Mouse (Mus musculus) stomach, postnatal 0 days (tissue): Measurements from ENCODE around the gene Irf4. TPM values are rescaled to one million over a fixed set of nuclear protein-coding genes. Genes with fewer than 3 reads are reported as not detected.

Source experiments
- ATAC-seq: fragments of 200-750 bp; cut with Nextera tagmentation; 2 replicates; pipeline ENCODE4 v1.8.0; 2017; ENCODE audit not compliant: low FRiP score, low TSS enrichment
- DNase-seq: peaks from one replicate; pipeline ENCODE4 v3.0.0-alpha.2; 2016; ENCODE audit warnings: low spot score
- H3K27ac ChIP-seq: fragments of 300-500 bp; sonication (generic); replicated peaks from 2 replicates; pipeline ENCODE4 v1.5.1; 2014; ENCODE audit warnings: mild to moderate bottlenecking, control low read depth
- H3K27me3 ChIP-seq: fragments of 300-500 bp; sonication (generic); 2 replicates; pipeline ENCODE4 v1.6.1; 2014; ENCODE audit warnings: low read length; ENCODE audit not compliant: control insufficient read depth, insufficient read depth
- H3K36me3 ChIP-seq: fragments of 300-500 bp; sonication (generic); 2 replicates; pipeline ENCODE4 v1.6.1; 2014; ENCODE audit warnings: low read length, mixed read lengths; ENCODE audit not compliant: control insufficient read depth, insufficient read depth
- H3K4me1 ChIP-seq: fragments of 300-500 bp; sonication (generic); replicated peaks from 2 replicates; pipeline ENCODE4 v1.6.1; 2014; ENCODE audit warnings: antibody characterized with exemption; ENCODE audit not compliant: control insufficient read depth, insufficient read depth
- H3K4me2 ChIP-seq: fragments of 300-500 bp; sonication (generic); replicated peaks from 2 replicates; pipeline ENCODE4 v1.6.1; 2014; ENCODE audit warnings: low read depth, mild to moderate bottlenecking, control low read depth, moderate library complexity
- H3K4me3 ChIP-seq: fragments of 300-500 bp; sonication (generic); 2 replicates; pipeline ENCODE4 v1.5.1; 2014; ENCODE audit warnings: low read depth, low read length, control low read depth
- H3K9ac ChIP-seq: fragments of 300-500 bp; sonication (generic); 2 replicates; pipeline ENCODE4 v1.6.1; 2014; ENCODE audit warnings: mild to moderate bottlenecking, low read length, control low read depth, mixed read lengths
- H3K9me3 ChIP-seq: fragments of 300-500 bp; sonication (generic); 2 replicates; pipeline ENCODE4 v1.6.1; 2016; ENCODE audit warnings: low read length; ENCODE audit not compliant: control insufficient read depth
- CTCF ChIP-seq: IDR thresholded peaks from 2 replicates; pipeline ENCODE4 v1.5.1; 2016; ENCODE audit warnings: antibody characterized with exemption, low read depth, mild to moderate bottlenecking, moderate library complexity
- EP300 ChIP-seq: optimal IDR thresholded peaks from 2 replicates; pipeline ENCODE3; 2016; ENCODE audit warnings: antibody characterized with exemption
- WGBS: fragments of 180-500 bp; shearing (Covaris S2); extraction: QIAGEN DNeasy Blood & Tissue Kit; methylation state at CpG from one replicate; pipeline ENCODE4 v1.1.7; 2014; 5-methylcytosine and 5-hydroxymethylcytosine counted together
- polyA plus RNA-seq: library from polyadenylated mRNA; unstranded; fragments of >200 nt; fragmentation: Nextera tagmentation; extraction: Ambion mirVana; gene quantifications from 2 replicates; pipeline ENCODE4 v1.2.1, GENCODE M21; 2015

Gene Irf4
- polyA plus RNA-seq, 1 experiment from 2014 or later, result 0.05 TPM

- TF ChIP-seq EP300, result no peak
- TF ChIP-seq CTCF, result no peak
These were observed 16.1 kb upstream of the Irf4 start for GRCm38 (mm10) chr13:30732709-30733445.

DNA sequence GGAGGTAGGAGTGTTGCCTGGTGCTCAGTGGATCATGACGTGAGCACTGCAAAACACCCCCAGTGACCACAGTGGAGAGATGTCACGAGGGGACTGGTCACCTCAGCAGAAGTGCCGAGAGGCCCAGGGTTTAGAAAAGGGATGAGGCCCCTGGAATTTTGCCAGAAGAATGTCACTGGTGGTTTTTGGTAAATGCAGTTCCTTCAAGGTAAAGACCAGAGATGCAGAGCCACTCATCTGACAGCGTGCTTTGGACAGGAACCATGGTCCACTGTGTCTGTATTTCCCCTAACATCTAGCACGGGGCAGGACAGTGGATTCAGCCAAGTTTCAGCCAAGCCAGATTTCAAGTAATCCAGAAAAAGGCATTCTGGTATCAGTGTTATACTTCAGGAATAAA is 12.3 kb upstream of the Irf4 start:
- ATAC-seq, result no peak
- Histone ChIP-seq H3K9me3 (no peaks in the 10 kb centered on the region), H3K27ac (no peak overlapping the region), H3K4me1 (no peaks in the 10 kb centered on the region), H3K27me3 (no peaks in the 10 kb centered on the region), H3K36me3 (no peaks in the 10 kb centered on the region), H3K4me3 (no peak overlapping the region), H3K9ac (no peak overlapping the region), H3K4me2 (no peak overlapping the region)
- no peak for TF ChIP-seq EP300
- TF ChIP-seq CTCF, result no peak
- WGBS, result 78% methylated on average over 5 of the region's 5 CpGs
- no peak for DNase-seq

More at GRCm38 (mm10) chr13:30732709-30733445, 16.1 kb upstream of the Irf4 start:
- DNase-seq, result no peak
- Histone ChIP-seq H3K27me3 (no peaks in the 10 kb centered on the region), H3K27ac (no peak overlapping the region), H3K9ac (no peak overlapping the region), H3K9me3 (no peaks in the 10 kb centered on the region), H3K4me3 (no peak overlapping the region), H3K4me2 (no peak overlapping the region), H3K4me1 (no peaks in the 10 kb centered on the region), H3K36me3 (no peaks in the 10 kb centered on the region)
- 83% methylated on average over 11 of the region's 11 CpGs for WGBS
- no peak for ATAC-seq

- DNase-seq (no peak), ATAC-seq (no peak)
- Histone ChIP-seq H3K27me3 (no peaks in the 10 kb centered on the region), H3K9me3 (no peaks in the 10 kb centered on the region), H3K36me3 (no peaks in the 10 kb centered on the region), H3K4me2 (no peak overlapping the region), H3K4me1 (no peaks in the 10 kb centered on the region), H3K4me3 (no peak overlapping the region), H3K27ac (no peak overlapping the region), H3K9ac (no peak overlapping the region)
- 76% methylated on average over 2 of the region's 2 CpGs for WGBS
- TF ChIP-seq EP300 (no peak), CTCF (no peak)
These were observed 11.8 kb upstream of the Irf4 start for GRCm38 (mm10) chr13:30737257-30737656.

GRCm38 (mm10) chr13:30738310-30738840 is 10.7 kb upstream of the Irf4 start:
- Histone ChIP-seq H3K9me3 (no peaks in the 10 kb centered on the region), H3K36me3 (no peaks in the 10 kb centered on the region), H3K27me3 (no peaks in the 10 kb centered on the region), H3K4me3 (no peak overlapping the region), H3K27ac (no peak overlapping the region), H3K9ac (no peak overlapping the region), H3K4me2 (no peak overlapping the region), H3K4me1 (no peaks in the 10 kb centered on the region)
- no peak for DNase-seq
- 84% methylated on average over 4 of the region's 4 CpGs for WGBS
- ATAC-seq, result no peak
- TF ChIP-seq EP300 (no peak), CTCF (no peak)

DNA sequence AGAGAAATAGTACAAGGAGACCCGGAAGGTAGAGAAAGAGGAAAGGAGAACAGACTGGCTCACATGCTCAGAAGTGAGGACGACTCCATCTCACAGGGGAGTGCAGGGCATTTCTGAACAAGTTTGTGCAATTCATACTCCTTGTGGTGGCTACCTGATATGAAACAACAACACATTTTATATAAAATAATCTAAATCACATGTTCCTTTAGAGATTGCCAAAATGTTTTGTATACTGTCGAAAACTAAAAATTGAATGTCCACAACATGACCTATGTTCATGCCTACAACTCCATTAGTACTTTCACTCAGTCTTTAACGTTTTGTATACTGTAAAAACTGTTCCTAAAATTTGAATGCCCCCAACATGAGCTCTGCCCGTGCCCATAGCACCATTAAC is 7.9 kb upstream of the Irf4 start:
- Histone ChIP-seq H3K9ac (no peak overlapping the region), H3K4me2 (no peak overlapping the region), H3K27ac (no peak overlapping the region), H3K4me3 (no peak overlapping the region), H3K36me3 (no peaks in the 10 kb centered on the region), H3K4me1 (no peaks in the 10 kb centered on the region), H3K9me3 (no peaks in the 10 kb centered on the region), H3K27me3 (no peaks in the 10 kb centered on the region)
- 77% methylated on average over 5 of the region's 5 CpGs for WGBS
- DNase-seq (no peak), ATAC-seq (no peak)
- no peak for TF ChIP-seq EP300
- TF ChIP-seq CTCF, result no peak

DNA sequence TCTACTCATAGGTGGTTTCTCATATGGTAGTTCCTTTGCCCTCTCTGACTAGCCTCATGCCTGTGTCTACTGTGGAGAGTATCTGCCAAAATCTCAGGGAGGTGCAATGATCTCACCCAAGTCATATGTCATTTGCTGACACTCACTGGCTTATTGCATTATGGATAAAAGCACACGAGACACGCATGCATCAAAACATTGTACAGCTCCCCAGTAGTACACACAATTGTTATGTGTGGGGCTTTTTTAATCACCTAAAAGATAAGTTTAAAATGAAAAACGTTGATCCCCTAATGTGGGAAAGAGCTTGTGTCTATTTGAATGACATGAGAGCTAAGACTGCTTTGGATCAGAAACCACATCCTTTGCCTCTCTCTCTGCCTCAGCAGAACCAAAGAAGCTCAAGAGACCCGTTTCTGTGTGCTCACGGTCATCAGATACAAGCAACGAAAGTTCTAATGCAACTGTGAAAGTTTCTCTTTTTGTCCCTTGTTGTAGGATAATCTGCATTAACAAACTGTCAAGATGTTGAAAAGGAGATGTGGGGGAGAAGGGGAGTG is 6.5 kb upstream of the Irf4 start:
- no peak for TF ChIP-seq EP300
- TF ChIP-seq CTCF, result no peak
- Histone ChIP-seq H3K27me3 (no peaks in the 10 kb centered on the region; the same call in 1 of the 2 replicates), H3K27ac (no peak overlapping the region), H3K9ac (no peak overlapping the region), H3K4me3 (no peak overlapping the region), H3K36me3 (no peaks in the 10 kb centered on the region), H3K4me2 (no peak overlapping the region), H3K4me1 (no peaks in the 10 kb centered on the region), H3K9me3 (no peaks in the 10 kb centered on the region)
- DNase-seq (no peak), ATAC-seq (no peak)
- 68% methylated on average over 6 of the region's 6 CpGs for whole genome bisulfite sequencing
